Mouse (Mus musculus): ENCODE data around the gene Irf7. TPM values are rescaled to one million over a fixed set of nuclear protein-coding genes. Genes with fewer than 3 reads are reported as not detected.

Irf7 gene
- 21.6 and 37.9 TPM in 2 replicates for total RNA-seq (2023)

GRCm38 (mm10) chr7:141265739-141266561 is at the start of gene Irf7:
TSS of gene Irf7 (minus strand) at chr7:141266481.

GRCm38 (mm10) chr7:141291921-141292582 is 25.8 kb upstream of the Irf7 start, which contains the start of gene Drd4:
TSS of gene Drd4 (plus strand) at chr7:141292006.

GRCm38 (mm10) chr7:141278766-141279590 is 12.7 kb upstream of the Irf7 start, which contains the start of gene Sct:
TSS of gene Sct (minus strand) at chr7:141279133.

GRCm38 (mm10) chr7:141276546-141276945 is 10.3 kb upstream of the Irf7 start, which contains the start of gene Cdhr5:
TSS of gene Cdhr5 (minus strand) at chr7:141276786.

GRCm38 (mm10) chr7:141228279-141229067 is 37.8 kb downstream of the Irf7 start, which contains the start of gene Phrf1:
TSS of gene Phrf1 (plus strand) at chr7:141228784.

GRCm38 (mm10) chr7:141215101-141215879 is 51.0 kb downstream of the Irf7 start, which contains the start of gene Rassf7:
TSS of gene Rassf7 (plus strand) at chr7:141215860.

GRCm38 (mm10) chr7:141213605-141214235 is 52.6 kb downstream of the Irf7 start, which contains the start of gene Lmntd2:
TSS of gene Lmntd2 (minus strand) at chr7:141214080.

Other genes starting within 250 kb of the Irf7 start
- 593 and 1,068 TPM in 2 replicates for gene Ifitm6, start 248.6 kb downstream of the Irf7 start, total RNA-seq (2023)
- not detected in 2 replicates for gene Gm17387, start 237.3 kb downstream of the Irf7 start, total RNA-seq (2023)
- gene B4galnt4, start 205.4 kb downstream of the Irf7 start, total RNA-seq (2023), result 0.34 and 0.82 TPM in 2 replicates
- 2.4 and 2.6 TPM in 2 replicates for gene Pkp3, start 188.3 kb downstream of the Irf7 start, total RNA-seq (2023)
- 4.4 and 5.0 TPM in 2 replicates for gene Sigirr, start 165.9 kb downstream of the Irf7 start, total RNA-seq (2023)
- not detected in 2 replicates for gene Ano9, start 148.7 kb downstream of the Irf7 start, total RNA-seq (2023)
- gene Ptdss2, start 144.1 kb downstream of the Irf7 start, total RNA-seq (2023), result 5.3 and 7.8 TPM in 2 replicates
- gene Rnh1, start 93.6 kb downstream of the Irf7 start, total RNA-seq (2023), result 105 and 134 TPM in 2 replicates
- 23.9 and 28.1 TPM in 2 replicates for gene Hras, start 72.5 kb downstream of the Irf7 start, total RNA-seq (2023)
- 4.2 and 4.5 TPM in 2 replicates for gene Lrrc56, start 72.3 kb downstream of the Irf7 start, total RNA-seq (2023)
- gene Lmntd2, start 52.4 kb downstream of the Irf7 start, total RNA-seq (2023), result 0.18 TPM in 1 of 2 replicates, not detected in the other
- 2.7 and 5.1 TPM in 2 replicates for gene Rassf7, start 50.6 kb downstream of the Irf7 start, total RNA-seq (2023)
- gene Phrf1, start 37.7 kb downstream of the Irf7 start, total RNA-seq (2023), result 89.4 and 114 TPM in 2 replicates
- gene Cdhr5, start 10.3 kb upstream of the Irf7 start, total RNA-seq (2023), result not detected in 2 replicates
- not detected in 2 replicates for gene Sct, start 12.7 kb upstream of the Irf7 start, total RNA-seq (2023)
- not detected in 2 replicates for gene Drd4, start 25.5 kb upstream of the Irf7 start, total RNA-seq (2023)
- gene Deaf1, start 61.2 kb upstream of the Irf7 start, total RNA-seq (2023), result 24.8 and 29.7 TPM in 2 replicates
- 7.0 and 7.4 TPM in 2 replicates for gene Tmem80, start 61.3 kb upstream of the Irf7 start, total RNA-seq (2023)
- gene Eps8l2, start 72.4 kb upstream of the Irf7 start, total RNA-seq (2023), result 0.47 and 0.66 TPM in 2 replicates
- gene Taldo1, start 125.7 kb upstream of the Irf7 start, total RNA-seq (2023), result 730 and 774 TPM in 2 replicates
- 15.3 and 17.2 TPM in 2 replicates for gene Gatd1, start 147.7 kb upstream of the Irf7 start, total RNA-seq (2023)
- not detected in 2 replicates for gene Cend1, start 163.0 kb upstream of the Irf7 start, total RNA-seq (2023)
- gene Slc25a22, start 171.4 kb upstream of the Irf7 start, total RNA-seq (2023), result 10.3 and 12.4 TPM in 2 replicates
- gene Pidd1, start 177.5 kb upstream of the Irf7 start, total RNA-seq (2023), result 7.9 and 11.7 TPM in 2 replicates
- gene Rplp2, start 180.9 kb upstream of the Irf7 start, total RNA-seq (2023), result 574 and 716 TPM in 2 replicates
- 113 and 121 TPM in 2 replicates for gene Pnpla2, start 188.7 kb upstream of the Irf7 start, total RNA-seq (2023)
- gene Cracr2b, start 194.6 kb upstream of the Irf7 start, total RNA-seq (2023), result 5.1 and 7.2 TPM in 2 replicates
- 9.1 and 14.0 TPM in 2 replicates for gene Cd151, start 200.9 kb upstream of the Irf7 start, total RNA-seq (2023)
- gene Polr2l, start 208.7 kb upstream of the Irf7 start, total RNA-seq (2023), result 8.3 and 8.5 TPM in 2 replicates
- 1.5 and 3.1 TPM in 2 replicates for gene Tspan4, start 208.8 kb upstream of the Irf7 start, total RNA-seq (2023)